Comparison of ENCODE assay signal across 10 mouse cellular contexts in genomic region chr8:125335575-125336370, GRCm38 (mm10).
DNase-seq lines count a peak whose midpoint lies in the region; ATAC-seq lines count a peak whose summit lies in the region.
"Had no signal": no experiment of that assay in that cellular context is flagged by ENCODE, and none has a peak within 500 bp of the region (broad histone marks: within the 10 kb centered on the region; RNA-seq: fewer than 3 reads in every experiment).

No protein-coding gene starts in this region.

- H3K9me3 ChIP-seq in heart, embryonic 13.5 days = peaks cover 3% of the 10 kb centered on the region; the same call in 1 of the 2 replicates
- no peaks in the 10 kb centered on the region for H3K9me3 ChIP-seq in forebrain, embryonic 14.5 days (replicated peaks; ENCODE audit: control insufficient read depth, low read length)
- H3K9me3 ChIP-seq in midbrain, embryonic 12.5 days = 0 out of 2 replicates have a peak, but pooled peaks cover 3% of the 10 kb centered on the region

- DNase-seq in heart, postnatal 14 days = no peak
- peak; percentile 68 for DNase-seq in MN1 (ENCODE audit: low spot score)
- DNase-seq in forebrain, embryonic 14.5 days (ENCODE audit: low spot score) = peak; percentile 62
- DNase-seq in urinary bladder, postnatal 25 days (ENCODE audit: low spot score) = no peak
- DNase-seq: gastrocnemius, postnatal 36 days had no signal

- H3K27me3 ChIP-seq in heart, embryonic 13.5 days (replicated peaks) = peaks cover 7% of the 10 kb centered on the region; the same call in 1 of the 2 replicates
- H3K27me3 ChIP-seq in forebrain, embryonic 14.5 days (replicated peaks; ENCODE audit: control insufficient read depth, insufficient read depth, low read length) = no peaks in the 10 kb centered on the region
- peaks cover 83% of the 10 kb centered on the region for H3K27me3 ChIP-seq in midbrain, embryonic 12.5 days
- H3K27me3 ChIP-seq: megakaryocyte, embryonic 14.5 days had no signal

- no peaks in the 10 kb centered on the region for H3K36me3 ChIP-seq in heart, embryonic 13.5 days
- H3K36me3 ChIP-seq in forebrain, embryonic 14.5 days (ENCODE audit: control insufficient read depth, insufficient read depth, low read length) = no peaks in the 10 kb centered on the region
- H3K36me3 ChIP-seq in midbrain, embryonic 12.5 days = no peaks in the 10 kb centered on the region

- H3K4me2 ChIP-seq in heart, embryonic 13.5 days = no peak overlapping the region
- peak overlapping the region; percentile 18; the same call in 1 of the 2 replicates for H3K4me2 ChIP-seq in forebrain, embryonic 14.5 days (ENCODE audit: low read length)
- H3K4me2 ChIP-seq in midbrain, embryonic 12.5 days (replicated peaks) = peak overlapping the region; percentile 22

- peaks cover 57% of the 10 kb centered on the region for H3K4me1 ChIP-seq in heart, embryonic 13.5 days
- peaks cover 14% of the 10 kb centered on the region for H3K4me1 ChIP-seq in forebrain, embryonic 14.5 days (ENCODE audit: control insufficient read depth, insufficient read depth, low read length)
- peaks cover 33% of the 10 kb centered on the region for H3K4me1 ChIP-seq in midbrain, embryonic 12.5 days
- H3K4me1 ChIP-seq: megakaryocyte, embryonic 14.5 days had no signal

- no peak overlapping the region for H3K4me3 ChIP-seq in heart, embryonic 13.5 days
- no peak overlapping the region for H3K4me3 ChIP-seq in forebrain, embryonic 14.5 days (ENCODE audit: low read depth, low read length)
- H3K4me3 ChIP-seq in midbrain, embryonic 12.5 days = no peak overlapping the region
- H3K4me3 ChIP-seq: megakaryocyte, embryonic 14.5 days had no signal

- H3K27ac ChIP-seq in heart, embryonic 13.5 days (replicated peaks) = peak overlapping the region; percentile 16; the same call in 1 of the 2 replicates
- no peak overlapping the region for H3K27ac ChIP-seq in forebrain, embryonic 14.5 days (ENCODE audit: low read depth, low read length)
- H3K27ac ChIP-seq in midbrain, embryonic 12.5 days (replicated peaks) = peak overlapping the region; percentile 52

- no peak for ATAC-seq in heart, embryonic 13.5 days (ENCODE audit: extremely low read depth, insufficient number of reproducible peaks, low FRiP score, low TSS enrichment)
- ATAC-seq in forebrain, embryonic 14.5 days = peak; percentile 50
- peak; percentile 62; the same call in 1 of the 2 replicates for ATAC-seq in midbrain, embryonic 12.5 days (ENCODE audit: low FRiP score, low read depth)
- ATAC-seq in megakaryocyte progenitor cell, adult 5-6 weeks (replicated peaks; ENCODE audit: poor library complexity) = no peak
- no peak for ATAC-seq in megakaryocyte-erythroid progenitor cell, adult 5-6 weeks (replicated peaks; ENCODE audit: low FRiP score, low TSS enrichment, poor library complexity, severe bottlenecking)

- H3K9ac ChIP-seq in heart, embryonic 13.5 days = no peak overlapping the region; the same call in 1 of the 2 replicates
- 0 out of 2 replicates have a peak overlapping the region, but pooled peaks have one; percentile 32 for H3K9ac ChIP-seq in forebrain, embryonic 14.5 days (ENCODE audit: low read length)
- H3K9ac ChIP-seq in midbrain, embryonic 12.5 days (replicated peaks) = 0 out of 2 replicates have a peak overlapping the region, but pooled peaks have one; percentile 1

- WGBS in heart, embryonic 13.5 days = 76% methylated on average over 28 of the region's 28 CpGs
- WGBS in forebrain, embryonic 14.5 days = 32% methylated on average over 28 of the region's 28 CpGs
- WGBS in midbrain, embryonic 12.5 days = 26% methylated on average over 28 of the region's 28 CpGs

- intact Hi-C loops in heart, postnatal 14 days (cut with DNase I) = loop anchor here (5.0 kb wide), 1 partner anchor 232 kb away; the partner anchor contains the start of gene Sipa1l2

Comparison
In these comparisons a context has a peak if more than half of its experiments do, and no peak if none do; other contexts are left out.
1. ATAC-seq: peak in forebrain, embryonic 14.5 days (single experiment) and midbrain, embryonic 12.5 days (single experiment); none in heart, embryonic 13.5 days (single experiment), megakaryocyte progenitor cell, adult 5-6 weeks (single experiment) and megakaryocyte-erythroid progenitor cell, adult 5-6 weeks (single experiment).
2. DNase-seq: peak in MN1 (single experiment) and forebrain, embryonic 14.5 days (single experiment); none in heart, postnatal 14 days (0 of 2) and urinary bladder, postnatal 25 days (single experiment).